Mouse (Mus musculus): ENCODE measurements around the gene Ghdc.

The Ghdc gene

DNA sequence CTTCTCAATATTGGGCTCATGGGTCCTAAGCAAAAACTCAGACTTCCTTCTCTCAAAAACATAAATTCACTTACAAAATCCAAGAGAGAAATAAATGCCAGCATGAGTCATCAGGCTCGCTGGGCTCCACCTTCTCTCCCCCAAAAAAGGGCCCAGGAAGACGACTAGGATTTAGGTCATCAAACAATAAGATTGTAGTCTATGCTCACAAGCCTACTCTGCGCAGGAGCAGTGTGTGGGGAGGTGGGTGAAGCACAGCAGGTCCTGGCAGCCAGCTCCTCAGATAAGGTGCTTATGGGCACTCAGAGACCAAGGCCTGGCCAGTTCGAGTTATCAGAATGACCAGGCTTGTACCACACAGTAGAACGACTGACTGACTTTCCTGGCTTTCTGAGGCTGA lies 50.4 kb downstream of the Ghdc start:
- in situ Hi-C loops (cut with MboI; ENCODE audit: low sequenced_read_pairs) = no loop called here

DNA sequence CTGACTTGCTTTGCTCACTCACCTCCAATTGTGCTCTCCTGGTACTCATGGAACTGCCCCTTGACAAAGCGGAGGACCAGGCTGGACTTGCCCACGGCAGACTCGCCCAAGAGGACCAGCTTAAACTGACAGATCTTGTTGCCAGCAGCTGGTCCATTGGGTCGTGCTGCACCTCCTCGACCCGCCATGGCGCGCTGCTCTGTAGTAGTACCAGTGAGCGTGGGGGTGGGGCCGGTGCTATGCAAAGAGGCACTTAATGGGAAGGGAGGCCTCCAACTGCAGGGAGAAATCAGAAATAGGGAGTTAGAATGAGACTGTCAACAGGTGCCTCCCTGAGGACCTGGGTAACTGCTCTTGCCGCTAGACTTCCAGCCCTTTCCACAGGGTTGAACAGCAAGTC lies 50.9 kb downstream of the Ghdc start:
- in situ Hi-C loops (cut with MboI; ENCODE audit: low sequenced_read_pairs) = no loop called here

DNA sequence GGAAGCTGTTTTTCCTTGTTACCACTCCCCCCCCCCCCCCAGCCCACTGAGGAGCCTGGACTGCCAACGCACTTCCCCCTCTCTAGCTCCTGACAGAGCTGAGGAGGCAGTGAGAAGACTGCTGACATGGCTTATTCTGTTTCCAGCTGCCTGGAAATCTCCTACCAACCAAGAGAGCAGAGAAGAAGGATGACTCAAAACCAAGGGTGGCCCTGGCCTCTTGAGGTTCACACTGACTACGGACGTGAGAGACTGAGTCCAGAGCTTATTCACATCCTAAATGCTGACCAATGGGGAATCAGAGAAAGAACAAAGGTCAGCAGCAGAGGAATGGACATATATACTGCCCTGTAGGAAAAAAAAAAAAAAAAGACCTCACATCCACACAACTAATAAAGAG lies 51.4 kb downstream of the Ghdc start:
- in situ Hi-C loops (cut with MboI; ENCODE audit: low sequenced_read_pairs) = no loop called here

DNA sequence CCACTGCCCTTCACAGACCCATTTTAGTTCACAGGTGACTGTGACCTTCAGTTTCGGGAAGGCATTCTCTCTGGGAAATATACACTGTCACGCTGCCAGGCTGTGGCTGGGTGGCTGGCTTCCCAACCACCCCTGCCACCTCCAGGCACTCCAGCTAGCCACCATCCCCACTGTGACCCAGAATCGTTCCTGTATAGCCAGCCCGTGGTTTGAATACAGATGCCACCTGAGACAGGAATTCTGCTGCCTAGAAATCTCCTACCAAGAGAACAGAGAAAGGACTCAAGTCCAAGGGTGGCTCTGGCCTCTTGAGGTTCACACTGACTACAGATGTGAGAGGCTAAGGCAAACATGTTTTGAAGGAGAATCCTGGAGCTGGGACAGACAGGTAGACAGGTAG lies 51.9 kb downstream of the Ghdc start:
- in situ Hi-C loops (cut with MboI; ENCODE audit: low sequenced_read_pairs) = no loop called here

DNA sequence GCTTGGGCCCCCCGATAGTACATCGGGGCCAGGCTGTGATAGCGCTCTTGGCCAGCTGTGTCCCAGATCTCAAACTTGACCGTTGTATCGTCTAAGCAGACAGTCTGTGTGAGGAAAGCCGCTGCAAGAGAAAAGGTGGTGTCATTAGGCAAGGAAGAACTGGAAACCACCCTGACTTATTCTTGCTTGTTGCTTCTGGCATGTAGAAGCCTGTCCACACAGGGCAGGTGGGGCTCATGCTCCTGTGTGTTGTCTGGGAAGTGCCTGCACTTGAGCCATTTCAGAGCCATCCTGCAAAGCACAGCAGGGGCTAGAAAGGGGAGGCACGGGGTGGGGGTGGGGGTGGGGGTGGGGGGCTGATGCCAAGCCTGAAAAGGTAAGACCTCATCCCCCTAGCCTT lies 52.3 kb downstream of the Ghdc start:
- in situ Hi-C loops (cut with MboI; ENCODE audit: low sequenced_read_pairs) = no loop called here

DNA sequence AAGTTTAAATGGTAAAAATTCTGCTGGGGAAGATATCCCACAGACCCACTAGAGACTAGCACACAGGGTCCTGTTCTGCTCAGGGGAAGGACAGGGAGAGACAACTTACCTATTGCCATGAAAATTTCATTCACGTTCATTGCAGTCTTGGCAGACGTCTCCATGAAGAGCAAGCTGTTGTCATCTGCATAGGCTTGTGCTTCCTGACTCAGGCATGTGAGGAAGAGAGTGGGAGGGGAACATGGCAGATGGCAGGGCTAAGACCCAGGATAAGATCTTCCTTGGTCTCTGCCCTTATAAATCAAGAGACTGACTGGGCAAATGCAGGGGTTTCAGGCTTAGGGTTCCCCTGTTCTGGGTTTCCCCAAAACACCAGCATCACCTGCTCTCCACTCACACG lies 54.1 kb downstream of the Ghdc start:
- in situ Hi-C loops (cut with MboI; ENCODE audit: low sequenced_read_pairs) = no loop called here
